Mouse (Mus musculus) megakaryocyte, embryonic 14.5 days (primary cell): Measurements from ENCODE around the gene Aqp3.

Experiments used
- FLI1 ChIP-seq: IDR thresholded peaks from 2 replicates; pipeline ENCODE4 v1.6.1; 2012; ENCODE audit warnings: low read length, inconsistent platforms, mixed read lengths
- GATA1 ChIP-seq: IDR thresholded peaks from 3 replicates; pipeline ENCODE4 v1.6.1; 2012; ENCODE audit warnings: mixed read lengths, low read length, inconsistent platforms, borderline replicate concordance

DNA sequence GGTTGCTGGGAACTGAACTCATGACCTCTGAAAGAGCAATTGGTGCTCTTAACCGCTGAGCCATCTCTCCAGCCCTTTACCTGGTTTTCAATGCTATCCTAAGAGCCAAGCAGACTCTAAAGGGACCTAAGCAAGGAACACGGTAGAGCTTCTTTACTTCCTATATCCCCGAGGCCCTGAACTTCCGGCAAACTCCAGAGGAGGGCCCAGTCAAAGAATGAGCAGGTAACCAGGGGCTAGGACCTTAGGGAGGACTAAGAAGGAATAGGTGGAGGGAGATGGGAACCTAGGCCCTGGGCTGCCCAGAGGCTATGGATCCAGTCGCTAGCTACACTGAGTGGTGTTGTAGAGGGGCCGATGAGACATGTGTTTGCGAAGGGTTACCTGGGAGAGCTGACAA, 46.2 kb downstream of the Aqp3 start:
- no peak for TF ChIP-seq GATA1
- no peak for TF ChIP-seq FLI1
